In genomic region chr7:16784498-16784976, GRCm38 (mm10) we compare ENCODE assay signal across 7 mouse cellular contexts. TPM values are rescaled to one million over a fixed set of nuclear protein-coding genes. Genes with fewer than 3 reads are reported as not detected.
DNase-seq lines count a peak whose midpoint lies in the region; ATAC-seq and TF ChIP-seq lines count a peak whose summit lies in the region.

No protein-coding gene starts in this region.

- peak overlapping the region; percentile 86 for H3K9ac ChIP-seq in heart, embryonic 16.5 days (ENCODE audit: low read length)
- peak overlapping the region; percentile 98 for H3K9ac ChIP-seq in liver, embryonic 14.5 days (replicated peaks)

- TF ChIP-seq EP300 in liver, embryonic 14.5 days (IDR thresholded peaks at IDR 0.05; ENCODE audit: low read depth), result no peak

- no peak for ATAC-seq in heart, embryonic 16.5 days (replicated peaks; ENCODE audit: extremely low read depth, insufficient read depth, low FRiP score)
- no peak for ATAC-seq in liver, embryonic 14.5 days (ENCODE audit: insufficient read depth)
- no peak for ATAC-seq in inflammation-experienced regulatory T-cells, adult 6 months

- peak; percentile 84 for DNase-seq in 3134 (ENCODE audit: extremely low read depth, insufficient read length, low spot score)
- peak; percentile 28 for DNase-seq in CD4-positive helper T cell, adult 2 months (ENCODE audit: low read depth, low spot score)
- no peak for DNase-seq in liver, embryonic 14.5 days (ENCODE audit: low read depth in 3 of 3, low spot score in 3 of 3)
- DNase-seq in spleen, postnatal 4 days (ENCODE audit: low spot score in 2 of 2), result peak; percentile 47 to 76
- DNase-seq in thymus, postnatal 25 days, result no peak

- peaks cover 24% of the 10 kb centered on the region for H3K4me1 ChIP-seq in heart, embryonic 16.5 days (ENCODE audit: control insufficient read depth, insufficient read depth, low read length)
- H3K4me1 ChIP-seq in liver, embryonic 14.5 days (replicated peaks; ENCODE audit: control insufficient read depth in 2 of 2, insufficient read depth in 2 of 2, low read length in 1 of 2), result peaks cover 22 to 24% of the 10 kb centered on the region in 2 experiments

- H3K9me3 ChIP-seq in heart, embryonic 16.5 days (replicated peaks; ENCODE audit: control insufficient read depth, low read length), result no peaks in the 10 kb centered on the region
- no peaks in the 10 kb centered on the region for H3K9me3 ChIP-seq in liver, embryonic 14.5 days (ENCODE audit: control insufficient read depth, low read length)

- H3K4me3 ChIP-seq in heart, embryonic 16.5 days (ENCODE audit: low read length), result peak overlapping the region; percentile 88
- peak overlapping the region; percentile 87 to 98 for H3K4me3 ChIP-seq in liver, embryonic 14.5 days (ENCODE audit: insufficient read depth in 1 of 2, low read depth in 2 of 2, low read length in 2 of 2)

- H3K27ac ChIP-seq in heart, embryonic 16.5 days (ENCODE audit: low read length), result peak overlapping the region; percentile 62
- peak overlapping the region; percentile 94 for H3K27ac ChIP-seq in liver, embryonic 14.5 days

- peak overlapping the region; percentile 98 for H3K4me2 ChIP-seq in heart, embryonic 16.5 days (ENCODE audit: low read depth, low read length)
- peak overlapping the region; percentile 86 for H3K4me2 ChIP-seq in liver, embryonic 14.5 days (ENCODE audit: low read depth)

- H3K27me3 ChIP-seq in heart, embryonic 16.5 days (ENCODE audit: control insufficient read depth, insufficient read depth, low read length), result no peaks in the 10 kb centered on the region
- H3K27me3 ChIP-seq in liver, embryonic 14.5 days (ENCODE audit: control insufficient read depth, insufficient read depth, low read length), result no peaks in the 10 kb centered on the region

- no peak for TF ChIP-seq CTCF in liver, embryonic 14.5 days (IDR thresholded peaks at IDR 0.05; ENCODE audit: low read depth)

- H3K36me3 ChIP-seq in heart, embryonic 16.5 days (ENCODE audit: control insufficient read depth, insufficient read depth), result 0 out of 2 replicates have a peak, but pooled peaks cover 3% of the 10 kb centered on the region
- H3K36me3 ChIP-seq in liver, embryonic 14.5 days (replicated peaks; ENCODE audit: control insufficient read depth, insufficient read depth, low read depth), result peaks cover 55% of the 10 kb centered on the region

- 71% methylated on average over 10 of the region's 10 CpGs for WGBS in heart, embryonic 16.5 days
- 58% methylated on average over 10 of the region's 10 CpGs for WGBS in liver, embryonic 14.5 days (ENCODE audit: insufficient replicate concordance)

RNA-seq across cellular contexts. Expression of gene Slc1a5, which starts 3.4 kb away (rescaled TPM):
- 45.4 and 47.6 TPM in 2 replicates for polyA plus RNA-seq in heart, embryonic 16.5 days (2015; fragmentation: Nextera tagmentation; extraction: Ambion mirVana)
- 157 and 160 TPM in 2 replicates for polyA plus RNA-seq in liver, embryonic 14.5 days (2012; rRNA removed)
- polyA plus RNA-seq in liver, embryonic 14.5 days (2014; fragmentation: Nextera tagmentation; extraction: Ambion mirVana), result 61.7 and 67.3 TPM in 2 replicates
- 100 to 1,000 TPM; 134 to 155 (median 155) TPM for polyA plus RNA-seq in inflammation-experienced regulatory T-cells, adult 6 months (2017; shearing (Covaris generic))

RNA-seq across cellular contexts. Expression of gene Strn4, which starts 31.2 kb away (rescaled TPM):
- polyA plus RNA-seq in heart, embryonic 16.5 days (2015; fragmentation: Nextera tagmentation; extraction: Ambion mirVana), result 88.8 and 92.5 TPM in 2 replicates
- polyA plus RNA-seq in liver, embryonic 14.5 days (2012; rRNA removed), result 41.3 and 43.0 TPM in 2 replicates
- polyA plus RNA-seq in liver, embryonic 14.5 days (2014; fragmentation: Nextera tagmentation; extraction: Ambion mirVana), result 27.2 and 32.2 TPM in 2 replicates
- polyA plus RNA-seq in inflammation-experienced regulatory T-cells, adult 6 months (2017; shearing (Covaris generic)), result 10 to 100 TPM; 16.1 to 24.1 (median 19.7) TPM

RNA-seq across cellular contexts. Expression of gene Fkrp, which starts 32.0 kb away (rescaled TPM):
- polyA plus RNA-seq in heart, embryonic 16.5 days (2015; fragmentation: Nextera tagmentation; extraction: Ambion mirVana), result 33.0 and 33.9 TPM in 2 replicates
- 5.6 and 6.6 TPM in 2 replicates for polyA plus RNA-seq in liver, embryonic 14.5 days (2012; rRNA removed)
- 7.2 and 8.9 TPM in 2 replicates for polyA plus RNA-seq in liver, embryonic 14.5 days (2014; fragmentation: Nextera tagmentation; extraction: Ambion mirVana)
- 1 to 10 TPM; 5.7 to 9.6 (median 8.9) TPM for polyA plus RNA-seq in inflammation-experienced regulatory T-cells, adult 6 months (2017; shearing (Covaris generic))

RNA-seq across cellular contexts. Expression of gene Ap2s1, which starts 46.3 kb away (rescaled TPM):
- polyA plus RNA-seq in heart, embryonic 16.5 days (2015; fragmentation: Nextera tagmentation; extraction: Ambion mirVana), result 218 and 242 TPM in 2 replicates
- 165 and 175 TPM in 2 replicates for polyA plus RNA-seq in liver, embryonic 14.5 days (2012; rRNA removed)
- 176 and 198 TPM in 2 replicates for polyA plus RNA-seq in liver, embryonic 14.5 days (2014; fragmentation: Nextera tagmentation; extraction: Ambion mirVana)
- 100 to 1,000 TPM in 1 of 3 experiments, 10 to 100 TPM in 2; 62.5 to 127 (median 72.4) TPM for polyA plus RNA-seq in inflammation-experienced regulatory T-cells, adult 6 months (2017; shearing (Covaris generic))

RNA-seq across cellular contexts. Expression of gene Prkd2, which starts 58.2 kb away (rescaled TPM):
- 13.0 and 15.4 TPM in 2 replicates for polyA plus RNA-seq in heart, embryonic 16.5 days (2015; fragmentation: Nextera tagmentation; extraction: Ambion mirVana)
- 2.5 and 3.2 TPM in 2 replicates for polyA plus RNA-seq in liver, embryonic 14.5 days (2012; rRNA removed)
- polyA plus RNA-seq in liver, embryonic 14.5 days (2014; fragmentation: Nextera tagmentation; extraction: Ambion mirVana), result 1.8 and 2.2 TPM in 2 replicates
- polyA plus RNA-seq in inflammation-experienced regulatory T-cells, adult 6 months (2017; shearing (Covaris generic)), result 10 to 100 TPM; 38.3 to 51.4 (median 47.1) TPM

Comparison
In these comparisons a context has a peak if more than half of its experiments do, and no peak if none do; other contexts are left out.
1. DNase-seq: peak in 3134 (single experiment), CD4-positive helper T cell, adult 2 months (single experiment) and spleen, postnatal 4 days (2 of 2); none in liver, embryonic 14.5 days (0 of 3) and thymus, postnatal 25 days (single experiment).